Mouse (Mus musculus): ENCODE results near the gene Pigq.

DNA sequence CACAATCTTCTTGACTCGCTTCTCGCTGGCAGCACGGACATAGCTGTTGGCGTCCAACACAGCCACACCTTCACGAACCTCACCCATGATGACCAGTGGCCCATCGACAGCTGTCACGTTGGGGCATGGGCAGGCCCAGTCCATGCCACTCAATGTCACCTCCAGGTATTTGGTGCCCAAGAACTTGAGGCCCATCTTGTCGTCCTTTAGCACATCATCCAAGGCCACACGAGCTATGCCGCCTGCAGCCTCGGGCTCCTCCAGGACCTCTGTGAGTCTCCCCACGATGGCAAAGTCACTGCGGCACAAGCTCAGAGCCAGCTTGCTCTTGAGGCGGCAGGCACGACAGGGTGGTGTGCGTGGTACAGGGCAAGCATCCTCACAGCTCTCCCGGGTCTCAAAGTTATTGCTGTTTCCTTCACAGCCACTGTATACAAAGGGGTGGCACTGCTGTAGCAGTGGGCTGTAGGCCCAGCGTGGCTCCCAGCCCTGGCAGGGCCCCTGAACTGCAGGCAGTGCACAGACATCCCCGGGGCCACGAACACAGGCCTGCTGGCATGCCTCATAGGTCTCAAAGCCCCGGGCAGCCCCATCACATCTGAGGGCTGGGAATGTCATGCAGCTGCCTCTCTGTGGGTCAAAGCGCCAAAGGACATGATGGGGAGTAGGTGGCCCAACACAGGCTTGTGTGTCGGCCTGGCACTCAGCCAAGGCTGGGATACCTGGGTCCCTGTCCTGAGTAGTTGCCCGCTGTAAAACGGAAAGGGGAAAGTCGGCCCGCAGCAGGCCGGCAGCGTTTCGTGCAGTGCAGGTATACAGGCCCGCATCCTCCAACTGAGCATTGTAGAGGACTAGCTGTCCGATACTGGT is 66.8 kb downstream of the Pigq start:
- no peak for TF ChIP-seq POLR2A (IDR thresholded peaks at IDR 0.05; ENCODE audit: low read depth, low read length)
- TF ChIP-seq CTCF (IDR thresholded peaks at IDR 0.05; ENCODE audit: extremely low read depth, insufficient read depth, insufficient read length, insufficient replicate concordance): no peak

Data from spleen, adult 2 months (tissue).